Mouse (Mus musculus) heart, embryonic 13.5 days (tissue): ENCODE measurements around the gene Abraxas1. TPM values are rescaled to one million over a fixed set of nuclear protein-coding genes. Genes with fewer than 3 reads are reported as not detected.

Source experiments
- ATAC-seq: fragments of 200-750 bp; cut with Nextera tagmentation; 2 replicates; pipeline ENCODE4 v1.8.0; 2017; ENCODE audit warnings: moderate TSS enrichment; ENCODE audit not compliant: insufficient number of reproducible peaks, low FRiP score, low TSS enrichment; ENCODE audit errors: extremely low read depth
- H3K27ac ChIP-seq: fragments of 300-500 bp; sonication (generic); replicated peaks from 2 replicates; pipeline ENCODE4 v1.5.1; 2015; ENCODE audit warnings: moderate library complexity, mild to moderate bottlenecking, inconsistent platforms
- H3K27me3 ChIP-seq: fragments of 300-500 bp; sonication (generic); replicated peaks from 2 replicates; pipeline ENCODE4 v1.6.1; 2015; ENCODE audit warnings: mild to moderate bottlenecking, inconsistent platforms
- H3K36me3 ChIP-seq: fragments of 300-500 bp; sonication (generic); 2 replicates; pipeline ENCODE4 v1.6.1; 2015; ENCODE audit warnings: mild to moderate bottlenecking, inconsistent platforms
- H3K4me1 ChIP-seq: fragments of 300-500 bp; sonication (generic); 2 replicates; pipeline ENCODE4 v1.6.1; 2015; ENCODE audit warnings: inconsistent platforms
- H3K4me2 ChIP-seq: fragments of 300-500 bp; sonication (generic); 2 replicates; pipeline ENCODE4 v1.6.1; 2015; ENCODE audit warnings: inconsistent platforms, mild to moderate bottlenecking, moderate library complexity
- H3K4me3 ChIP-seq: fragments of 300-500 bp; sonication (generic); 2 replicates; pipeline ENCODE4 v1.5.1; 2015; ENCODE audit warnings: moderate library complexity, mild to moderate bottlenecking, inconsistent platforms
- H3K9ac ChIP-seq: fragments of 300-500 bp; sonication (generic); 2 replicates; pipeline ENCODE4 v1.6.1; 2015; ENCODE audit warnings: inconsistent platforms, mild to moderate bottlenecking, moderate library complexity
- H3K9me3 ChIP-seq: fragments of 300-500 bp; sonication (generic); 2 replicates; pipeline ENCODE4 v1.6.1; 2016; ENCODE audit warnings: inconsistent platforms
- WGBS: fragments of 180-500 bp; shearing (Covaris S2); methylation state at CpG from one replicate; pipeline ENCODE4 v1.1.7; 2015; ENCODE audit warnings: mixed read lengths; 5-methylcytosine and 5-hydroxymethylcytosine counted together
- polyA plus RNA-seq: library from polyadenylated mRNA; unstranded; fragments of >200 nt; fragmentation: Nextera tagmentation; extraction: Ambion mirVana; gene quantifications from 2 replicates; pipeline ENCODE4 v1.2.1, GENCODE M21; 2015

Abraxas1 gene
- polyA plus RNA-seq, 1 experiment from 2014 or later = 26.0 TPM

- Histone ChIP-seq H3K9me3 (no peaks in the 10 kb centered on the region), H3K27ac (no peak overlapping the region)
- WGBS = 65% methylated on average over 7 of the region's 7 CpGs
Measured at GRCm38 (mm10) chr5:100822826-100823225, 2.1 kb upstream of the Abraxas1 start.

GRCm38 (mm10) chr5:100821375-100821774 is 610 bp upstream of the Abraxas1 start:
- ATAC-seq = no peak
- Histone ChIP-seq H3K9me3 (no peaks in the 10 kb centered on the region), H3K4me1 (peaks cover 12% of the 10 kb centered on the region), H3K9ac (peak overlapping the region; percentile 98; the same call in 1 of the 2 replicates), H3K27ac (no peak overlapping the region), H3K4me2 (peak overlapping the region; percentile 91), H3K4me3 (peak overlapping the region; percentile 76), H3K27me3 (no peaks in the 10 kb centered on the region), H3K36me3 (peaks cover 16% of the 10 kb centered on the region)
- WGBS = 75% methylated on average over 8 of the region's 8 CpGs

More at GRCm38 (mm10) chr5:100822826-100823225, 2.1 kb upstream of the Abraxas1 start:
- Histone ChIP-seq H3K4me1 (peaks cover 12% of the 10 kb centered on the region), H3K9ac (no peak overlapping the region), H3K4me2 (no peak overlapping the region), H3K36me3 (peaks cover 3% of the 10 kb centered on the region; the same call in 1 of the 2 replicates), H3K27me3 (no peaks in the 10 kb centered on the region), H3K4me3 (no peak overlapping the region)
- no peak for ATAC-seq

GRCm38 (mm10) chr5:100819568-100820480 is 941 bp downstream of the Abraxas1 start:
- Histone ChIP-seq H3K27me3 (no peaks in the 10 kb centered on the region), H3K4me2 (peak overlapping the region; percentile 91), H3K9me3 (no peaks in the 10 kb centered on the region), H3K4me1 (peaks cover 12% of the 10 kb centered on the region), H3K27ac (peak overlapping the region; percentile 86), H3K4me3 (peak overlapping the region; percentile 76), H3K9ac (peak overlapping the region; percentile 98), H3K36me3 (peaks cover 27% of the 10 kb centered on the region)
- 29% methylated on average over 16 of the region's 16 CpGs for WGBS
- ATAC-seq = no peak

- H3K36me3 ChIP-seq = peaks cover 42% of the 10 kb centered on the region
- no peak overlapping the region for H3K9ac ChIP-seq
- H3K27ac ChIP-seq = no peak overlapping the region
- WGBS = 77% methylated on average over 4 of the region's 4 CpGs
- H3K4me2 ChIP-seq = no peak overlapping the region
- ATAC-seq = no peak
- H3K4me3 ChIP-seq = no peak overlapping the region
- H3K27me3 ChIP-seq = no peaks in the 10 kb centered on the region
- peaks cover 12% of the 10 kb centered on the region for H3K4me1 ChIP-seq
- no peaks in the 10 kb centered on the region for H3K9me3 ChIP-seq
Measured at GRCm38 (mm10) chr5:100818341-100818740, 2.4 kb downstream of the Abraxas1 start.

GRCm38 (mm10) chr5:100798165-100798860 is 22.5 kb downstream of the Abraxas1 start, which contains the start of the genes Helq and Mrps18c:
Helq (minus strand) TSS chr5:100798598.
Mrps18c (plus strand) TSS chr5:100798627.
- WGBS = under 1% methylated on average over 67 of the region's 67 CpGs
- Histone ChIP-seq H3K27me3 (no peaks in the 10 kb centered on the region), H3K27ac (no peak within 1 kb of the TSS), H3K4me2 (peak within 1 kb of the TSS; percentile 82), H3K4me1 (peaks cover 15% of the 10 kb centered on the region), H3K9ac (peak within 1 kb of the TSS; percentile 86), H3K9me3 (no peaks in the 10 kb centered on the region), H3K4me3 (peak within 1 kb of the TSS; percentile 73), H3K36me3 (peaks cover 52% of the 10 kb centered on the region)
- peak; percentile 81 for ATAC-seq

GRCm38 (mm10) chr5:100794084-100794483 is 26.7 kb downstream of the Abraxas1 start:
- Histone ChIP-seq H3K9me3 (no peaks in the 10 kb centered on the region), H3K27me3 (no peaks in the 10 kb centered on the region), H3K9ac (no peak overlapping the region), H3K36me3 (peaks cover 74% of the 10 kb centered on the region), H3K4me3 (no peak overlapping the region), H3K4me2 (no peak overlapping the region), H3K4me1 (peaks cover 9% of the 10 kb centered on the region), H3K27ac (no peak overlapping the region)
- WGBS = 74% methylated on average over 5 of the region's 5 CpGs
- no peak for ATAC-seq

- Histone ChIP-seq H3K9ac (no peak overlapping the region), H3K4me1 (peaks cover 1% of the 10 kb centered on the region), H3K4me3 (no peak overlapping the region), H3K4me2 (no peak overlapping the region), H3K27me3 (no peaks in the 10 kb centered on the region), H3K36me3 (peaks cover 91% of the 10 kb centered on the region), H3K9me3 (no peaks in the 10 kb centered on the region), H3K27ac (no peak overlapping the region)
- 92% methylated on average over 7 of the region's 7 CpGs for WGBS
- ATAC-seq = no peak
Measured at GRCm38 (mm10) chr5:100792261-100792660, 28.5 kb downstream of the Abraxas1 start.

- ATAC-seq = no peak
- Histone ChIP-seq H3K36me3 (peaks cover 97% of the 10 kb centered on the region), H3K27ac (no peak overlapping the region), H3K9ac (no peak overlapping the region), H3K4me3 (no peak overlapping the region), H3K9me3 (no peaks in the 10 kb centered on the region), H3K4me2 (no peak overlapping the region), H3K4me1 (no peaks in the 10 kb centered on the region), H3K27me3 (no peaks in the 10 kb centered on the region)
- WGBS = 89% methylated on average over 9 of the region's 9 CpGs
Measured at GRCm38 (mm10) chr5:100787527-100787926, 33.2 kb downstream of the Abraxas1 start.

- ATAC-seq = no peak
- Histone ChIP-seq H3K9me3 (no peaks in the 10 kb centered on the region), H3K4me3 (no peak overlapping the region), H3K4me1 (peaks cover 12% of the 10 kb centered on the region), H3K36me3 (peaks cover 84% of the 10 kb centered on the region), H3K27me3 (no peaks in the 10 kb centered on the region), H3K27ac (no peak overlapping the region), H3K4me2 (no peak overlapping the region), H3K9ac (no peak overlapping the region)
- WGBS = 93% methylated on average over 13 of the region's 13 CpGs
Measured at GRCm38 (mm10) chr5:100779002-100779401, 41.8 kb downstream of the Abraxas1 start.

GRCm38 (mm10) chr5:100776900-100777299 is 43.9 kb downstream of the Abraxas1 start:
- H3K36me3 ChIP-seq = peaks cover 80% of the 10 kb centered on the region
- ATAC-seq = no peak
- no peaks in the 10 kb centered on the region for H3K9me3 ChIP-seq

GRCm38 (mm10) chr5:100775778-100776404 is 44.9 kb downstream of the Abraxas1 start:
- H3K27me3 ChIP-seq = no peaks in the 10 kb centered on the region
- no peak overlapping the region for H3K9ac ChIP-seq
- no peak overlapping the region for H3K4me2 ChIP-seq
- peaks cover 80% of the 10 kb centered on the region for H3K36me3 ChIP-seq
- H3K9me3 ChIP-seq = no peaks in the 10 kb centered on the region
- H3K4me3 ChIP-seq = no peak overlapping the region
- peaks cover 12% of the 10 kb centered on the region for H3K4me1 ChIP-seq
- 67% methylated on average over 13 of the region's 13 CpGs for WGBS
- no peak for ATAC-seq
- peak overlapping the region; percentile 8; the same call in 1 of the 2 replicates for H3K27ac ChIP-seq

More at GRCm38 (mm10) chr5:100776900-100777299, 43.9 kb downstream of the Abraxas1 start:
- Histone ChIP-seq H3K4me2 (no peak overlapping the region), H3K4me1 (peaks cover 12% of the 10 kb centered on the region), H3K27ac (0 out of 2 replicates have a peak overlapping the region, but pooled peaks have one; percentile 6), H3K27me3 (no peaks in the 10 kb centered on the region), H3K4me3 (no peak overlapping the region), H3K9ac (no peak overlapping the region)
- 55% methylated on average over 5 of the region's 5 CpGs for WGBS
